Mouse (Mus musculus): Measurements from ENCODE around the gene 4931422A03Rik. TPM values are rescaled to one million over a fixed set of nuclear protein-coding genes. Genes with fewer than 3 reads are reported as not detected.

Gene 4931422A03Rik
- polyA plus RNA-seq, 1 experiment, result not detected

- H3K27me3 ChIP-seq (ENCODE audit: control insufficient read depth, insufficient read depth, low read length, poor library complexity, severe bottlenecking), result no peaks in the 10 kb centered on the region
- no peaks in the 10 kb centered on the region for H3K4me1 ChIP-seq (ENCODE audit: control insufficient read depth, insufficient read depth, low read length)
- no peaks in the 10 kb centered on the region for H3K36me3 ChIP-seq (ENCODE audit: control insufficient read depth, insufficient read depth, low read length, poor library complexity, severe bottlenecking)
- TF ChIP-seq POLR2A (IDR thresholded peaks at IDR 0.05; ENCODE audit: insufficient read depth, low read length), result no peak
- no peak for TF ChIP-seq CTCF (IDR thresholded peaks at IDR 0.05; ENCODE audit: low read depth, low read length)
- TF ChIP-seq EP300 (IDR thresholded peaks at IDR 0.05; ENCODE audit: insufficient read depth, low read depth, low read length), result no peak
- no peak overlapping the region for H3K27ac ChIP-seq (ENCODE audit: insufficient read depth, low read length)
- H3K9me3 ChIP-seq (replicated peaks; ENCODE audit: control insufficient read depth, insufficient read depth, low read length, poor library complexity, severe bottlenecking), result no peaks in the 10 kb centered on the region
- H3K9ac ChIP-seq (ENCODE audit: low read depth, poor library complexity, severe bottlenecking), result no peak overlapping the region
- no peak overlapping the region for H3K4me3 ChIP-seq (ENCODE audit: low read depth, low read length)
These were observed 32.8 kb upstream of the 4931422A03Rik start for GRCm38 (mm10) chr2:104060996-104061395.

GRCm38 (mm10) chr2:104059786-104060185 lies 31.6 kb upstream of the 4931422A03Rik start:
- H3K27me3 ChIP-seq (ENCODE audit: control insufficient read depth, insufficient read depth, low read length, poor library complexity, severe bottlenecking), result no peaks in the 10 kb centered on the region
- TF ChIP-seq EP300 (IDR thresholded peaks at IDR 0.05; ENCODE audit: insufficient read depth, low read depth, low read length) (no peak), CTCF (IDR thresholded peaks at IDR 0.05; ENCODE audit: low read depth, low read length) (no peak), POLR2A (IDR thresholded peaks at IDR 0.05; ENCODE audit: insufficient read depth, low read length) (no peak)
- no peaks in the 10 kb centered on the region for H3K36me3 ChIP-seq (ENCODE audit: control insufficient read depth, insufficient read depth, low read length, poor library complexity, severe bottlenecking)
- H3K9ac ChIP-seq (ENCODE audit: low read depth, poor library complexity, severe bottlenecking), result no peak overlapping the region
- no peak overlapping the region for H3K27ac ChIP-seq (ENCODE audit: insufficient read depth, low read length)
- no peak overlapping the region for H3K4me3 ChIP-seq (ENCODE audit: low read depth, low read length)
- no peaks in the 10 kb centered on the region for H3K4me1 ChIP-seq (ENCODE audit: control insufficient read depth, insufficient read depth, low read length)
- H3K9me3 ChIP-seq (replicated peaks; ENCODE audit: control insufficient read depth, insufficient read depth, low read length, poor library complexity, severe bottlenecking), result no peaks in the 10 kb centered on the region

GRCm38 (mm10) chr2:104058954-104059353 lies 30.8 kb upstream of the 4931422A03Rik start:
- no peak for TF ChIP-seq EP300 (IDR thresholded peaks at IDR 0.05; ENCODE audit: insufficient read depth, low read depth, low read length)
- no peak for TF ChIP-seq CTCF (IDR thresholded peaks at IDR 0.05; ENCODE audit: low read depth, low read length)
- TF ChIP-seq POLR2A (IDR thresholded peaks at IDR 0.05; ENCODE audit: insufficient read depth, low read length), result no peak
- Histone ChIP-seq H3K27me3 (ENCODE audit: control insufficient read depth, insufficient read depth, low read length, poor library complexity, severe bottlenecking) (no peaks in the 10 kb centered on the region), H3K9me3 (replicated peaks; ENCODE audit: control insufficient read depth, insufficient read depth, low read length, poor library complexity, severe bottlenecking) (no peaks in the 10 kb centered on the region), H3K36me3 (ENCODE audit: control insufficient read depth, insufficient read depth, low read length, poor library complexity, severe bottlenecking) (peaks cover under 1% of the 10 kb centered on the region; the same call in 1 of the 2 replicates), H3K9ac (ENCODE audit: low read depth, poor library complexity, severe bottlenecking) (no peak overlapping the region), H3K27ac (ENCODE audit: insufficient read depth, low read length) (no peak overlapping the region), H3K4me1 (ENCODE audit: control insufficient read depth, insufficient read depth, low read length) (no peaks in the 10 kb centered on the region), H3K4me3 (ENCODE audit: low read depth, low read length) (no peak overlapping the region)

GRCm38 (mm10) chr2:104058381-104058780 lies 30.2 kb upstream of the 4931422A03Rik start:
- no peak for TF ChIP-seq CTCF (IDR thresholded peaks at IDR 0.05; ENCODE audit: low read depth, low read length)
- no peak for TF ChIP-seq POLR2A (IDR thresholded peaks at IDR 0.05; ENCODE audit: insufficient read depth, low read length)
- no peak for TF ChIP-seq EP300 (IDR thresholded peaks at IDR 0.05; ENCODE audit: insufficient read depth, low read depth, low read length)
- Histone ChIP-seq H3K36me3 (ENCODE audit: control insufficient read depth, insufficient read depth, low read length, poor library complexity, severe bottlenecking) (peaks cover 4% of the 10 kb centered on the region), H3K27ac (ENCODE audit: insufficient read depth, low read length) (no peak overlapping the region), H3K4me1 (ENCODE audit: control insufficient read depth, insufficient read depth, low read length) (no peaks in the 10 kb centered on the region), H3K4me3 (ENCODE audit: low read depth, low read length) (no peak overlapping the region), H3K9ac (ENCODE audit: low read depth, poor library complexity, severe bottlenecking) (no peak overlapping the region), H3K9me3 (replicated peaks; ENCODE audit: control insufficient read depth, insufficient read depth, low read length, poor library complexity, severe bottlenecking) (no peaks in the 10 kb centered on the region), H3K27me3 (ENCODE audit: control insufficient read depth, insufficient read depth, low read length, poor library complexity, severe bottlenecking) (no peaks in the 10 kb centered on the region)

GRCm38 (mm10) chr2:104044479-104045080 lies 16.4 kb upstream of the 4931422A03Rik start:
- H3K9ac ChIP-seq (ENCODE audit: low read depth, poor library complexity, severe bottlenecking), result no peak overlapping the region
- no peak overlapping the region for H3K27ac ChIP-seq (ENCODE audit: insufficient read depth, low read length)
- no peaks in the 10 kb centered on the region for H3K27me3 ChIP-seq (ENCODE audit: control insufficient read depth, insufficient read depth, low read length, poor library complexity, severe bottlenecking)
- no peaks in the 10 kb centered on the region for H3K9me3 ChIP-seq (replicated peaks; ENCODE audit: control insufficient read depth, insufficient read depth, low read length, poor library complexity, severe bottlenecking)
- TF ChIP-seq POLR2A (IDR thresholded peaks at IDR 0.05; ENCODE audit: insufficient read depth, low read length), result no peak
- no peak for TF ChIP-seq EP300 (IDR thresholded peaks at IDR 0.05; ENCODE audit: insufficient read depth, low read depth, low read length)
- TF ChIP-seq CTCF (IDR thresholded peaks at IDR 0.05; ENCODE audit: low read depth, low read length), result no peak
- H3K36me3 ChIP-seq (ENCODE audit: control insufficient read depth, insufficient read depth, low read length, poor library complexity, severe bottlenecking), result peaks cover 5% of the 10 kb centered on the region
- no peak overlapping the region for H3K4me3 ChIP-seq (ENCODE audit: low read depth, low read length)
- H3K4me1 ChIP-seq (ENCODE audit: control insufficient read depth, insufficient read depth, low read length), result peaks cover 3% of the 10 kb centered on the region

DNA sequence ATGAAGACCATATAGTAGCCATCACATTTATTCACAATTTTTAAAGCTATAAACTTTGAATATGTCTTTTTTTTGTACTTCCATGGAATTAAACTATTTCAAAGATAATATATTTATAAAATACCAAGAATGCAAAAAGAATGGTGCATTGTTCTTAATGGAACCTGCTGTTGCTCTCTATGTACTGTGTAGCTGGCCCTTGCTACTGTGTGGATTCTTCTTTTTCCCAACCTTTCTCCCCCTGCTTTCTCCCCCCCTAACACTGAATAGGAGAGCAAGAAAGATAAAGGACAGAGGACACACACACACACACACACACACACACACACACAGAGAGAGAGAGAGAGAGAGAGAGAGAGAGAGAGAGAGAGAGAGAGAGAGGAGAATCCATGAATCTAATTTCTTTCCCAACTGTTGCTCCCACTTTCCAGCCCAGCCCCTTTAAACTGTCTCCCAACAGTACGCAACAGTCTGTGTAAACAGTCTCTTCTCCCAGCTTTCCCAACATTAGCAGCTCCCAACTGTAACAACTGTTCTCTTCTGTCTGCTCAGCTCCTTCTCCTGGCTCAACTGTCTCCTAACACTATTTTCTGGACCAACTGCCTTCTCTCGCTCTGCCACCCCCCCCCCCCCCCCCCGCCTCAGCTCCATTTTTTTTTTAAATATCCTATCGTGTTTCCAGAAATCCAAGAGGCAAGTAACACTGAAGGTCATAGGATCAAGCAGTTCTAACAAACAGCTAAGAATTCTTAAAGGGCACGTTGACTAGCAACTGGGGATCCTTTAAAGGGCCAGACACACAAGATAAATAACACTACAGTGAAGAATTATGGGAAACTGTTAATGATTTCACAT lies 15.7 kb upstream of the 4931422A03Rik start:
- Histone ChIP-seq H3K4me3 (ENCODE audit: low read depth, low read length) (no peak overlapping the region), H3K9me3 (replicated peaks; ENCODE audit: control insufficient read depth, insufficient read depth, low read length, poor library complexity, severe bottlenecking) (no peaks in the 10 kb centered on the region), H3K4me1 (ENCODE audit: control insufficient read depth, insufficient read depth, low read length) (peaks cover 3% of the 10 kb centered on the region), H3K27ac (ENCODE audit: insufficient read depth, low read length) (no peak overlapping the region), H3K9ac (ENCODE audit: low read depth, poor library complexity, severe bottlenecking) (no peak overlapping the region), H3K27me3 (ENCODE audit: control insufficient read depth, insufficient read depth, low read length, poor library complexity, severe bottlenecking) (no peaks in the 10 kb centered on the region), H3K36me3 (ENCODE audit: control insufficient read depth, insufficient read depth, low read length, poor library complexity, severe bottlenecking) (peaks cover 5% of the 10 kb centered on the region)
- no peak for TF ChIP-seq EP300 (IDR thresholded peaks at IDR 0.05; ENCODE audit: insufficient read depth, low read depth, low read length)
- no peak for TF ChIP-seq POLR2A (IDR thresholded peaks at IDR 0.05; ENCODE audit: insufficient read depth, low read length)
- no peak for TF ChIP-seq CTCF (IDR thresholded peaks at IDR 0.05; ENCODE audit: low read depth, low read length)
